Mouse (Mus musculus) spleen, adult 18-20 months (tissue): ENCODE measurements around the gene Galnt12.
A peak's percentile ranks its signal among the peaks of the same experiment; 100 is the strongest.

Experiments
- DNase-seq, 2 experiments: peaks; one replicate each; pipeline ENCODE4 v3.0.0; 2022; ENCODE audit warnings: mixed read lengths in 2 of 2

Galnt12 gene

GRCm38 (mm10) chr4:47103561-47103960 is 11.9 kb downstream of the Galnt12 start:
- DNase-seq = no peak

- DNase-seq = no peak
These were observed 20.2 kb downstream of the Galnt12 start for GRCm38 (mm10) chr4:47111885-47112284.

DNA sequence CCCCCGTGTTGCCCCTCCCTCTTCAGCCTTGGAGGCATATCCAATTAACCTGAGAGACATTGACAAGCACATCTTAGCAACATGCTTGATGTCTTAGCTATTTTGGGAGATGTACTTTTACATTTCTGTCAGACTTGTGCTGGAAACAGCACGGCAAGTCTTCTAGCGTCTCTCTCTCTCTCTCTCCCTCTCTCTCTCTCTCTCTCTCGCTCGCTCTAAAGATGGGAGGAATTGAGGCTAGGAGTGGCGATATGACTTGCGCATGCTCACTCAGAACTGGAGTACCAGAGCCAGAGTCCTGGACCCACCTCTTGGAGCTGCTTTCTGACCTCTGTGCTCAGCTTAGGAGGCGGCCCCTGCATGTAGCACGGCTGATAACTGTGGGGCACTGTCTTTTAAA is 20.9 kb downstream of the Galnt12 start:
- no peak for DNase-seq

DNA sequence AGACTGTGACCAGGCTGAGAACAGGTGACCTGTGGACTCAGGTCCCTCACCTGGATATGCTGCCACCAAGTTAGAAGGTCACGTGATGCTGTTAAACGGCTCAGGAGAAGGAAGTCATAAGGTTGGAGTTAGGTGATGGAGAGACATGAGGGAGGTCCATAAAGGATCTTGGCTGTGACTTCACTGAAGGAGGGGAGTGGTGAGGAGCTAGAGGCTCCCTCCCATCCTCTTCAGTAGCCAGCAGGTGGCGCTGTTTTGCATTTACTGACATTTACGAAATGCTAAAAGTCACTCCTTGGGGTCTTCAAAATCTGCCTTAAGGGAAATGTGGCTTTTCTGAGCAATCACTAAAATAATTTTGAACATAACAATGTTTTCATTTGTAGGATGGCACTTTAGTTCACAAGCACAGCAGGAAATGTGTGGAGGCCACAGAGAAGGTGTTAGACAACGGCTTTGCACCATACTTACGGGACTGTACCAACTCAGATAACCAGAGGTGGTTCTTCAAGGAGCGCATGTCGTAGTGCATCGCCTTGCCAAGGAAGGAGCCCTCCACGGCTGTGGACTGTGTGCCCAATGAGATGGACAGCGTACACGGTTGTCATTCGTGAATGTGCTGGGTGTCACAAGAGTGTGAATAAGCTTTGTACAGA is 30.5 kb downstream of the Galnt12 start:
- DNase-seq = peak in 1 of 2 experiments; percentile 40

- no peak for DNase-seq
These were observed 32.5 kb downstream of the Galnt12 start for GRCm38 (mm10) chr4:47124140-47124711.

DNA sequence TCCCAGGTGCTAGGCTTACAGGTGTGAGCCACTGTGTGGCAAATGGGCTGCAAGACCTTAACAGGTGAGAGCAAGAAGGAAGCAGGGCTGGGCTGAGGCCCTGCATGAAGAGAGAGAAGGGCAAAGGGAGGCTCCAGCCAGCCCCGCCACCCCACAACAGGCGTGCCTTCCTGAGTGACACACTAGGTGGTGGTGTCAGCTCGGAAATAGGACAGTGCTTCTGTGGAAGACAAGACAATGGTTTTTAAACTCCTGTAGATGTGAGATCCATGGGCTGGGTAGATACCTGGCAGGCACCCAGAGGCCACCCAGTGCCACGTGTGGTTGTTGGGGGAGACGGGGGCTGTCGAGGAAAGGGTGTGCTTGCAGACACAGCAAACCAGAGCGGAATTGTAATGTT is 36.8 kb downstream of the Galnt12 start:
- no peak for DNase-seq

GRCm38 (mm10) chr4:47129572-47129971 is 37.9 kb downstream of the Galnt12 start:
- no peak for DNase-seq

- DNase-seq = no peak
These were observed 38.7 kb downstream of the Galnt12 start for GRCm38 (mm10) chr4:47130111-47131050.

- DNase-seq = no peak
These were observed 40.2 kb downstream of the Galnt12 start for GRCm38 (mm10) chr4:47131931-47132330.

DNA sequence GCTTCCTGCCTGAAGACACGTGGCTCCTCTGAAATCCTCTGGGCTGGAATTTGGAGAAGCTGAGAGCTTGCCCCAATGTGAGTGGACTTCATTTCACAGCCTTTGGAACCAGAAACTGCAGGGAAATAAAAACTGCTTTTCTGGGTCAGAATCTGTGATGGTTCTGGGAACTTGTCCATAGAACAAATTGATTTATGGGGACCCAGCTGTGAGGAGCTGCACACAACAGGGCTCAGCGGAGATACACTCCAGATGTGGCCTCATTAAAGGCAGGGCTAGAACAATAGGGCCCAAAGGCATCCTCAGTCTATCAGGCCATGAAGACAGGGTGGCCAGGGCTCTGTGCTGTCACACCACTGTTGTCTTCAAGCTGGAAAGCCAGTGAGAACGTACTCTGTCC is 40.7 kb downstream of the Galnt12 start:
- DNase-seq = no peak

- no peak for DNase-seq
These were observed 45.0 kb downstream of the Galnt12 start for GRCm38 (mm10) chr4:47136699-47137101.

DNA sequence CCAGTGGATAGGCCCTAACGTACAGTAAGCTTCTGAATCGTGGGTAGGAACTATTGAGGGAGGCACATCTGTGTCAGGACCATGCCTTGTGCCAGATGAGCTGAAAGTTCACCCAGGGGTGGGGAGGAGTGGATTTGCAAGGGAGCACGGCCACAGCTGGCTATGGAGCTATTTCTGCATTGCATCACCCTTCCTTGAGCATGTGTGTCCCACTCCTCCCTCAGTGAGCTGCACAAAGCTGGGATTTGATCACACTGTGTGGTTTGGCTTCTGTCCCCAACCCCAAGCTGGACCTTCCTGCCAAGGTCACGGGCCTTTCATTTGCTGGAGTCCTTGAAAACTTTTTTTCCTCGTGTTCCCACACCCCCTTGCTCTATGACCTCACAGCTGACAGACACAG is 45.8 kb downstream of the Galnt12 start:
- DNase-seq = no peak

DNA sequence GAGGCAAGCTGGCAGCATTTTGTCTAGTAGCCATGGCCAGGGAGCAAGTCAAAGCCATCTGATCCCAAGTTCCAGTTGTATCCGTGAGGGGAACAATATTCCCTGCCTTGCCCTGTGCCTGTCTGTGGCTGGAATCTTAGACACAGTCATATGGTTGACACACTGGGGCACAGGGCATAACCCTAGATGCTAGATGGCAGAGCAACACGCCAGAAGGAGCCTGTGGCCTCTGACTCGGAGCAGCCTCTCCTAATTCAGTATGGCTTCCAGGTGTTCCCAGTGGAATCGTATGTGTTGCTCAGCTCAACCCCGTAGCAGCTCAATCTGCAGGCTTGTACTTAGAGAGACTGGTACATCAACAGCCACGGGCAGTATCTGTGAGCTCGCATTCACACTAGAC is 46.7 kb downstream of the Galnt12 start:
- DNase-seq = no peak

DNA sequence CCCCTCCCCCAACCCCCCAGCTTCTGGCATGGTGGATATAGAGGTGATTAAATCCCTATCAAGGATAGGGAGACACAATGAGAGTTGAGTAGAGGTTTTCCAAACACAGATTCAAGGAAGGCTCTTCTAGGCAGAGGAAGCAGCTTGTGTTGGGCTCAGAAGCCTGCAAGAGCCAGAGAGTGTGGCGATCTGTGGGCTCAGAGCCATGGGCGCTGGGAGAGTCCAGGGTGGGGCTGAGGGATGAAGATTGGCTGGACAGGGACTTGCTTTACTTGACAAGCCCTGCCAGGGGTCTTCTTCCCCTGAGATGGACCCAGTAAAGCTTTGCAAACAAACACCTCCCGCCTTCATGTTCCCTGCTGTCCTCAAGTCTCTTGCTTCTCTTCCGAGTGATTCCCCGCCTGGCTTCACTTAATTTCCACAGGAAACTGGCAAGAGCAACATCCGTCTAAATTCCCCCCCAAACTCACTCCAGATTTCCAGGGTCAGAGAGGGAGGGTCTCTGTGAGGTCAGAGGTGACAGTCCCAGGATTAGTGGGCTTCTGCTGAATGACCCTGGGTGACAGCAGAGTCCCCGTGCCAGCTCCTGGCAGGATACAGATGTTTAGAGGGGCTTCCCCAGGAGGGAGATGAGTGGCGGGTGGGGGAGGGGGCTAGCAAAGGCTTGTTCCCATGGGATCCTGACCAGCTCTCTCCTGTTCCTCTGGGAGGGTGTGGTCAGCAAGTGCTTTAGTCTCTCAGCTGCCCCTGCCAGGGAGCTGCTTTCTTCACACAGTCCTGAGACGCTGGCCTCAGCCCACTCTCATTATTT is 47.5 kb downstream of the Galnt12 start:
- no peak for DNase-seq

DNA sequence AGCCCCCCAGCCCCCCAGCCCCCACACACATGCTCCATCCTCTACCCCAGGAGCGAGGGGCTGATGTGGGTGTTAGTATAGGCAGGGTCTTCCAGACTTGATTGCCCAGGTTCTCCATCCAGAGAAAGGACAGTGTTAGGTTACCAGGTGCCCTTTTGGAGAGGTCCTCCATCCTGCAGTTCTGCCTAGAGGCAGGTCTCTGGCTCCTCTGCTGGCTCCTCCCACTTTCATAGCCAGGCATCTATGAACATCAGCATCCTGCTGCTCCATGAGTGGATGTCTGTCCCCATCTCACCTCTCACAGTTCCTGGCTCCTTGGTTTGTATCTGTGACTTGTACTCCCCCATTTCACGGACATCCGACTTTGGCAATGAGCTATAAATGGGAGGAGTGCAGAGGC is 48.6 kb downstream of the Galnt12 start:
- DNase-seq = no peak

- DNase-seq = no peak
These were observed 49.9 kb downstream of the Galnt12 start for GRCm38 (mm10) chr4:47141444-47142154.

DNA sequence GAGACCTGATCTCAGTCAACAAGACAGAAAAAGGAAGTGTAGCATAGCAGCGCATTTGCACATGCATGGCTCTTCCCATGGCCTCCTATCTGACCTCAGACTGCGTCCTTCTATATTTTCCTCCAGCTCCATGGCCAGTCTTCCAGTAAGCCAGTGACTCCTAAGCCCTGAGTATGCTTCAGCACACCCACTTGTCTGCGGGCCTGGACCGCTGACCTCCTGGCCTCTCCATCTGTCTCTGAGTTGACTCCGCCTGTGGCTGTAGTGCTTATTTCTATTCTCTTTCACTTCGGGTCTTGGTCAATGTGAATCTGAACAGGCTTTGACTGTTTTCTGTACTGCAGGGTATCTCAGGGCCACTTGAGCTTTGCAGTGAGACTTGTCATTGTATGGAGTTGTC is 52.1 kb downstream of the Galnt12 start:
- DNase-seq = no peak

GRCm38 (mm10) chr4:47145341-47145740 is 53.6 kb downstream of the Galnt12 start:
- DNase-seq = no peak

GRCm38 (mm10) chr4:47146561-47146960 is 54.9 kb downstream of the Galnt12 start:
- DNase-seq = no peak

DNA sequence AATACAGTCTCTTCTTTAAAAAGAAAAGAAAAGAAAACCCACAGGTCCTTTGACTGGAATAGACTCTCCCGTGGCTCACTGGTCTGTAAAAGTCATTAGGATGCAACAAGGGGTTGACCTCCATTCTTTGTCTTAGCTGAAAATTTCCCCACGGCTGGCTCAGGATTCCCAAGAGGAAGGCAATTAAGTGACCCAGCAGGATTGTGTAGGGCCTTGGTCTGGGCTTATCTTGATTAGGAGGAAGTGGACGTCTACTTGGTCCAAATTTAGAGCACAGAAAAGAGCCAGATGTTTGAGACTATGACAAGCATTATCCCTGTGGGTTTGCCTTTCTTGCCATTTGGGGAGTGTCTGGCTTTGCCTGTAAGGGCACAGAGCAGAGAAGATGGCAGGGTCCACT is 58.3 kb downstream of the Galnt12 start:
- DNase-seq = no peak

DNA sequence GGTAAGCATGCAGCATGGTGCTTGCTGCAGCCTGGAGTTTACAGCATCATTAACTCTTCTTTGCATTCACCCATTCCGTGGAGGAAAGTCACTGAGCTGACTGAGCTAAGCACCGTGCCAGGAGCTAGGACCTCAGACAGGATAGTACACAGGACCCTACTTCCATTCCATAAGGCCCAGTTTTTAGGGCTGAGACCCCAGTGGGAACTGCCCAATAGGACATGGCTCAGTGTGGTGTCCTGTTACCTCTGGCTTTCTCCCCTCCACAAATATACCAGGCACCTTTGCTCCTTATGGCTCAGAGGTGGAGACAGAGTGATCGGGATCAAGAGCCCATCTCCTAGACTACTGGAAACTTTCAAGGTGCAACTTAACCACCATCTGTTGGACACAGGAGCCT is 59.1 kb downstream of the Galnt12 start:
- DNase-seq = no peak

DNA sequence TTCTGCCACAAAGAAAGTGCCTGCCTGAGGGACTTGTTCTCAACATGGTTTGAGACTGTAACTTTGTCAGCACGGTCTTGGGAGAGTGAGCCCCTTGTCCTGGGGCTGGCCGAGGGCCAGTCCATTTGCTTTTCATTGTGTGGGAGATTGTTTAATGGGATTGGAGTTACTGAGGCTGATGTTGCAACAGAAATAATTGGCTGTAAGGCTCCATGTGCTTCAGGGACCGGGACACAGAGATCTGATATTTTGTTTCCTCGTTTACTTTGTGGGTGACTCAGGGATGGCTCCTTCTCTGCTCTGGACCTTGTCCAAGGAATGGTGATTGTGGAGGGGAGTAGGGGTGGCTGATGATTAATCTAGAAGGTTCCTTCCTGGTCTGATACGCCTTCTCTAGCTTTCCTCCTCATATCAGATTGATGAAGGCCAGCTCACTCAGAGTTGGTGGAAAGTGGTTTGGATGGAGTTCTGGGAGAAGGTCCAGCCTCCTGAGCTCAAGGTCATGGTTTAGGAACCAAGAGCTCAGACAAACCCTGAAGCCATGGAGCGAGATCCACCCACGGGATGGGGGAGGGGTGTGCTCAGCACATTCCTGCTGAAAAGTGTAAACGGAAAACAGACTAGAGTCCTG is 60.0 kb downstream of the Galnt12 start:
- DNase-seq = no peak
